Comparison of ENCODE assay signal across 9 mouse cellular contexts in genomic region chr1:133825543-133825942, GRCm38 (mm10). TPM values are rescaled to one million over a fixed set of nuclear protein-coding genes. Genes with fewer than 3 reads are reported as not detected.
DNase-seq lines count a peak whose midpoint lies in the region; ATAC-seq and TF ChIP-seq lines count a peak whose summit lies in the region.
"Had no signal": no experiment of that assay in that cellular context is flagged by ENCODE, and none has a peak within 500 bp of the region (broad histone marks: within the 10 kb centered on the region; RNA-seq: fewer than 3 reads in every experiment).

No protein-coding gene starts in this region.

- ATAC-seq in heart, embryonic 16.5 days (replicated peaks; ENCODE audit: extremely low read depth, insufficient read depth, low FRiP score) = no peak
- ATAC-seq in forebrain, embryonic 15.5 days (replicated peaks) = peak; percentile 58; the same call in 1 of the 2 replicates
- ATAC-seq in megakaryocyte progenitor cell, adult 5-6 weeks (replicated peaks; ENCODE audit: poor library complexity) = peak; percentile 89
- ATAC-seq in stomach, embryonic 16.5 days (ENCODE audit: insufficient read depth, low FRiP score) = peak; percentile 85
- ATAC-seq: Patski had no signal

- H3K27me3 ChIP-seq in heart, embryonic 16.5 days (ENCODE audit: control insufficient read depth, insufficient read depth, low read length) = no peaks in the 10 kb centered on the region
- H3K27me3 ChIP-seq in forebrain, embryonic 15.5 days = 0 out of 2 replicates have a peak, but pooled peaks cover 3% of the 10 kb centered on the region
- no peaks in the 10 kb centered on the region for H3K27me3 ChIP-seq in stomach, embryonic 16.5 days (ENCODE audit: control insufficient read depth, insufficient read depth, low read length)
- H3K27me3 ChIP-seq: Patski had no signal

- intact Hi-C loops in heart, postnatal 25 days (cut with DNase I) = no loop called here

- H3K27ac ChIP-seq in heart, embryonic 16.5 days (ENCODE audit: low read length) = no peak overlapping the region
- no peak overlapping the region for H3K27ac ChIP-seq in forebrain, embryonic 15.5 days (replicated peaks)
- no peak overlapping the region for H3K27ac ChIP-seq in stomach, embryonic 16.5 days (ENCODE audit: low read length)
- no peak overlapping the region for H3K27ac ChIP-seq in layer of hippocampus, adult 2 months

- no peaks in the 10 kb centered on the region for H3K36me3 ChIP-seq in heart, embryonic 16.5 days (ENCODE audit: control insufficient read depth, insufficient read depth)
- H3K36me3 ChIP-seq in forebrain, embryonic 15.5 days = no peaks in the 10 kb centered on the region
- H3K36me3 ChIP-seq in stomach, embryonic 16.5 days (ENCODE audit: control insufficient read depth, insufficient read depth, low read length) = no peaks in the 10 kb centered on the region

- DNase-seq in heart, postnatal 25 days (ENCODE audit: low spot score) = no peak
- peak; percentile 39 for DNase-seq in adrenal gland, postnatal 14 days
- no peak for DNase-seq in layer of hippocampus, adult 2 months (ENCODE audit: low spot score in 2 of 2)
- no peak for DNase-seq in thymus, postnatal 36 days

- no peak overlapping the region for H3K4me3 ChIP-seq in heart, embryonic 16.5 days (ENCODE audit: low read length)
- no peak overlapping the region for H3K4me3 ChIP-seq in forebrain, embryonic 15.5 days
- H3K4me3 ChIP-seq in stomach, embryonic 16.5 days (replicated peaks; ENCODE audit: low read length) = no peak overlapping the region
- H3K4me3 ChIP-seq in layer of hippocampus, adult 2 months = no peak overlapping the region

- H3K4me1 ChIP-seq in heart, embryonic 16.5 days (ENCODE audit: control insufficient read depth, insufficient read depth, low read length) = peaks cover 9% of the 10 kb centered on the region; the same call in 1 of the 2 replicates
- H3K4me1 ChIP-seq in forebrain, embryonic 15.5 days = peaks cover 28% of the 10 kb centered on the region
- H3K4me1 ChIP-seq in stomach, embryonic 16.5 days (ENCODE audit: control insufficient read depth, insufficient read depth, low read length) = peaks cover 15% of the 10 kb centered on the region; the same call in 1 of the 2 replicates

- peak overlapping the region; percentile 11; the same call in 1 of the 2 replicates for H3K9ac ChIP-seq in heart, embryonic 16.5 days (ENCODE audit: low read length)
- no peak overlapping the region for H3K9ac ChIP-seq in forebrain, embryonic 15.5 days (replicated peaks)
- H3K9ac ChIP-seq in stomach, embryonic 16.5 days (ENCODE audit: low read length) = 0 out of 2 replicates have a peak overlapping the region, but pooled peaks have one; percentile 9

- H3K4me2 ChIP-seq in heart, embryonic 16.5 days (ENCODE audit: low read depth, low read length) = no peak overlapping the region
- H3K4me2 ChIP-seq in forebrain, embryonic 15.5 days (replicated peaks) = no peak overlapping the region
- no peak overlapping the region for H3K4me2 ChIP-seq in stomach, embryonic 16.5 days (ENCODE audit: low read depth, low read length)

- no peaks in the 10 kb centered on the region for H3K9me3 ChIP-seq in heart, embryonic 16.5 days (replicated peaks; ENCODE audit: control insufficient read depth, low read length)
- no peaks in the 10 kb centered on the region for H3K9me3 ChIP-seq in forebrain, embryonic 15.5 days
- H3K9me3 ChIP-seq in stomach, embryonic 16.5 days (replicated peaks; ENCODE audit: control insufficient read depth, low read length) = no peaks in the 10 kb centered on the region

- no peak for TF ChIP-seq CTCF in layer of hippocampus, adult 2 months (conservative IDR thresholded peaks at IDR 0.05)

- 18% methylated on average over 8 of the region's 8 CpGs for WGBS in heart, embryonic 16.5 days
- WGBS in forebrain, embryonic 15.5 days = 4% methylated on average over 8 of the region's 8 CpGs
- WGBS in stomach, embryonic 16.5 days = 20% methylated on average over 8 of the region's 8 CpGs

RNA-seq across cellular contexts. Expression of gene Atp2b4, which starts 24.7 kb away (rescaled TPM):
- polyA plus RNA-seq in heart, embryonic 16.5 days (2015; fragmentation: Nextera tagmentation; extraction: Ambion mirVana) = 10.3 and 11.0 TPM in 2 replicates
- total RNA-seq in heart, postnatal 25 days (2021) = 10 to 100 TPM; 20.5 to 24.0 TPM
- total RNA-seq in adrenal gland, postnatal 14 days (2021) = 36.6 and 36.7 TPM in 2 replicates
- 8.6 and 10.4 TPM in 2 replicates for polyA plus RNA-seq in forebrain, embryonic 15.5 days (2015; fragmentation: Nextera tagmentation; extraction: Ambion mirVana)
- total RNA-seq in megakaryocyte progenitor cell, adult 5-6 weeks (2015) = 33.6 and 40.5 TPM in 2 replicates
- 30.7 and 34.7 TPM in 2 replicates for total RNA-seq in megakaryocyte progenitor cell, adult 5-6 weeks (2017)
- polyA plus RNA-seq in stomach, embryonic 16.5 days (2015; fragmentation: Nextera tagmentation; extraction: Ambion mirVana) = 22.3 and 23.9 TPM in 2 replicates
- 10 to 100 TPM; 78.4 to 89.6 TPM for total RNA-seq in layer of hippocampus, adult 2 months (2021)
